Mouse (Mus musculus): Measurements from ENCODE around the gene Krt34.

Krt34 gene

GRCm38 (mm10) chr11:100041454-100041853 is at the start of gene Krt34:
Gene Krt34, minus strand, starts transcription at chr11:100041554.
- no peak for DNase-seq (ENCODE audit: low read depth, low spot score)

- DNase-seq (ENCODE audit: low read depth, low spot score): no peak
Measured at GRCm38 (mm10) chr11:100088378-100089025, 47.1 kb upstream of the Krt34 start.

GRCm38 (mm10) chr11:100087861-100088260 is 46.5 kb upstream of the Krt34 start, which contains the start of gene Krt32:
Gene Krt32, minus strand, starts transcription at chr11:100088226.
- DNase-seq (ENCODE audit: low read depth, low spot score): no peak

DNA sequence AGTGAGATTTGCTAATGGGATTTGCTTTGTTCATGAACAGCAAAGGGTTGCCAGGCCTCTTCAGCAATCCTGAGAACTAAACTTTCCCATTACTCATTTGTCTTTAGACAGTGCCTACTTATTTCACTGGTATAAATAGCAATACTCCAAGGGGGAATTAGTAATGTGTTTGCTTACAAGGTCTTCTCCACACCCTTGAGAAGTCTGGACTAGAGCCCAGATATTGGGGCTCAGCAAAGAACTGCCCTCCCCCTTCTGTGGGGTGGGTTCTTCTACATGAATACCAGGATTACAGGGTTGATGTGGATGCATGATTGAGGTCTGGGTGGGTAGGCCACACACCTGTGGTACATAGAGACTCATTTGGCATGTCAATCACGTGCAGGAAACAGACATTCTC is 32.5 kb upstream of the Krt34 start:
- no peak for DNase-seq (ENCODE audit: low read depth, low spot score)

DNA sequence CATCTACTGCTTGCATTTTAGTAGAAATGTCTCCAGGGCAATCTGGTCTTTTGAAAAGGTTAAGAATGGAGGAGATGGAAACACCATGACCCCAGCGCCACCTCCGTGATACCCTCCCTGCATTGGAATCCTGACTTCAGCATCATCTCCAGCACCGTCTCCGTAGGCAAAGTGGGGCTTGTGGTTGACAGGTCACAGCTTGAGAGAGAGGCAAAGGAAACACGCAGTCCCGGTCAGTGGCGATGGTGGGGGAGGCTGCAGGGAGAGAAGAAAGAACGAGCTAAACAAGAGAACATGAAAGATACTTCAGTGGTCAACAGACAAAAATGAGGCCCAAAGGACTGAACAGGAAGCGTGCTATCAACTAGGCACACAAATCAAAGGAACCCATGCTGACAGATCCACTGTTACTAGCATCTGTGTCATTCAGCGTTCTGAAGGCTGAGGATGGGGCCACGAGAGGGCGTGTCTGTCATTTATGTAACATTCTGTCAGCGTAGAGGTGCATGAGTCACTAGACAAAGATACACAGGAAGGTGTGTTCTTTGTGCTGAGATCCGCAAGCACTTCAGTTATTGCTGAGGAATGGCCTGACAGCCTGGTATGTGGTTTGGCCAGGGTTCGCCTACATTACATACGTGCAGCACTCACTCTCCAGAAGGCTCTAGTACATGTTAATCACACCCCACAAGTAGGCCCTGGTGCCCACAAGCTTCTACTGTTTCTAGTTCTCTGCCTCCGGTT is 26.1 kb upstream of the Krt34 start:
- peak; percentile 8 for DNase-seq (ENCODE audit: low read depth, low spot score)

DNA sequence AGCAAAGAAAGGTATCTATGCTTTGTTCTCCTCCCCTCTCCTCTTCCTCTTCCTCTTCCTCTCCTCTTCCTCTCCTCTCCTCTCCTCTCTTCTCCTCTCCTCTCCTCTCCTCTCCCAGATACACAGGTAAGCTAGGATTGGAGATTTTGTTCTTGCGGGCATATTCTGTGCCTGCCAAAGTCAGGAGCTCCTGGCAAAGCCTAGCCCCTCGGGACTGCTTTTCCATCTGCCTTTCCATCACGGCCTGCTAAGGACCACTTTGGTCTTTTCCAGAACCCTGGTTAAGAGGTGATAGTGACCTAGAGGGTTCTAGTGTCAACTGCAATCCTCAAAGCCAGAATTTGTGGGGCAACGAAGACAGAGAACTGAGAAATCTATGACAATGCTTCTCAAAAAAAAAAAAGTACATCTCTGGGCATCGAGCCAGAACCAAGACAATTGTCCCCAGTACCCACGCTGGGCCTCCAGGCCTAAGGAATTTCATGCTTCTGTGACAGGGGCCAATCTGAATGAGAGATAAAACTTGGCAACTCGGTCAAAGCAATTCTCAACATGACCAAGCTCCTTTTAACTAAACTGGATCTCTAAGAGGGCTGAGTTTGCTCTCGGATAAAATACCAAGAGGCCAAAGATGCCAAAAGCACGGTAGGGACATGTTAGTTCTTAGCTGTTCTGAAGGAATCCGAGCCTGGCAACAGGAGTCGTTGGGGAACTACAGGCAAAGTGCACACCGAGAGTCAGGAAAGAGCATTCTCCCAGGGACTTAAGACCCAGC is 25.1 kb upstream of the Krt34 start:
- DNase-seq (ENCODE audit: low read depth, low spot score): no peak

GRCm38 (mm10) chr11:100058875-100059274 is 17.5 kb upstream of the Krt34 start:
- peak; percentile 80 for DNase-seq (ENCODE audit: low read depth, low spot score)

- no peak for DNase-seq (ENCODE audit: low read depth, low spot score)
Measured at GRCm38 (mm10) chr11:100055686-100056655, 14.6 kb upstream of the Krt34 start.

- no peak for DNase-seq (ENCODE audit: low read depth, low spot score)
Measured at GRCm38 (mm10) chr11:100050451-100050850, 9.1 kb upstream of the Krt34 start, which contains the start of gene Krt31. Gene Krt31, minus strand, starts transcription at chr11:100050551.

GRCm38 (mm10) chr11:100047193-100047592 is 5.8 kb upstream of the Krt34 start:
- DNase-seq (ENCODE audit: low read depth, low spot score): no peak

DNA sequence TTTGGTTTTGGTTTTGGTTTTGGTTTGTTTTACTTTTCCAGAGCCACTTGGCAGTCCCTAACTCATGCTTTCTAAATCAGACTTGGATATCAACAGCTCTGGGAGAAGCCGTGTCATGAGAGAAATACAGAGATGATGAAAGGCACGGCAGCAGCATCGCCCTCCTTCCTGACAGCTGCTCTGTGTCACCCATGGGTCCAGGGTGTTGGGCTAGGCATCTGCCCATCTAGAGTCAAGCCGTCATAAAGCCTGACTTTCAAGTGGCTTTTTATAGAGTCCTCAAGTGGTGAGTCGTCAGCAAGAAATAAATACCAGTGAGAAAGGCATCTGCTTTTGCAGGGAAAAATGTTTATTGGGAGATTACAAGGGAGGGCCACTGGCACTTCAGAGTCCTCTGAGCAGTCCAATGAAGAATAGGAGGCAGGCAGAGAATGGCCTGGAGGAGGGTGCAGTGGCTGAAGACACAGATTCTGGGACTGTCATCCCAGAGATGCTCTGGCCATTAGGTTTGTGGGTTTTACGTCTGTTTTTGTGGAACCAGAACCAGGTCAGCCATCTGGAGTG is 5.0 kb upstream of the Krt34 start:
- no peak for DNase-seq (ENCODE audit: low read depth, low spot score)

DNA sequence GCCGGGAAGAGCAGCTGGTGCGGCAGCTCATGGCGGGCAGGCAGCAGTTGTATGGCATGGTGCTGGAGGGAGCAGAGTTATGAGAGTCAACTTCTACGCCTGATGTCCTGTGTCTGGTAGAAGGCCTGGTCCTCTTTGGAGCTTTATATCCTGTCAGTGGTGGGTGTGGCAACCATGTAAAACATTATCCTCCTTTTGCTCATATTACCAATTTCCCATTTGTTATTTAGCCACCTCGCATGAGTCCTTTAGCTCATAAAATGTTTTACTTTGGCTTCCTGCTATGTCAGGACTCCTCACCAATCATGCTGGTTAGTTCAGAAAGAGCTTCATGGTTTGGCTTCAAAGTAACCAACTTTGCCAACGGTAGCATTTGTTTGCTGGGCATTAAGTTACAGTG is 11.6 kb downstream of the Krt34 start, which contains the start of gene Krt33b:
Gene Krt33b (minus strand): TSS at position 101 of the 400 bp plus-strand sequence.
- no peak for DNase-seq (ENCODE audit: low read depth, low spot score)

- DNase-seq (ENCODE audit: low read depth, low spot score): no peak
Measured at GRCm38 (mm10) chr11:100021438-100021837, 19.9 kb downstream of the Krt34 start.

DNA sequence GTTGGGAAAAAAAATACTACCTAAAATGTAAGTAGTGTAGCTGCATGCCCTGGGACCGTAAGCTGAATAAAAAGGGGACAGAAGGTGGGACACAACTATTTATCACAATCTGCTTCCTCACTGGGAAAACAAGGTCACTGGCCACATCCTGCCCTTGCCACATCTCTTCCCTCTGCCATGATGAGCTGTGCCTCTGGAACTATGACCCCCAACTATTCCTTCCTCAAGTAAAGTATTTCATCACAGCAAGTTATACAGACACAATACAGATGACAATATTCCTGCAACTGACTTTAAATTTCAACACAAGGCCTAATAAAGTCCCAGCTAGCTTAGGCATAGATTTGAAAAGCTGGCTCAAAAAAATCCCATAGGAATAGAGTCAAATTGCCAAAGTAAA is 21.9 kb downstream of the Krt34 start:
- DNase-seq (ENCODE audit: low read depth, low spot score): no peak

DNA sequence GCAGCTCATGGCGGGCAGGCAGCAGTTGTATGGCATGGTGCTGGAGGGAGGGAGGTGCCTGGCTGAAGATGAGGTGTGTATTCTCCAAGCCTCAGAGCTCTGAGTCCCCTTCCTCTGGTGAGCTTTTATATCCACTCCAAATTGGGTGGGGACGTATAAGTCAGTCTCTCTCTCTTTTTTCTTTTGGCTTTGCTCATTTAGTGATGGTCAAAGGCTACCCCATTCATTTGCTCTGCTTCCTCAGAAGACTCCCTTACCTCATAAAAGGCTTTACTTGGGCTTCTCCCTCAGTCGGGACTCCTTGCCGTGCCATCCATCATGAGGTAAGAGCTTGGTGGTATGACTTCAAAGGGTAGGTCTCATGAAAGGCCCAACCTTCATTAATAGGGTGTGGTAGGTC is 25.2 kb downstream of the Krt34 start, which contains the start of gene Krt33a:
Gene Krt33a (minus strand): TSS at position 101 of the 400 bp plus-strand sequence.
- DNase-seq (ENCODE audit: low read depth, low spot score): no peak

- DNase-seq (ENCODE audit: low read depth, low spot score): no peak
Measured at GRCm38 (mm10) chr11:100013691-100014171, 27.6 kb downstream of the Krt34 start.

- no peak for DNase-seq (ENCODE audit: low read depth, low spot score)
Measured at GRCm38 (mm10) chr11:100010682-100011081, 30.7 kb downstream of the Krt34 start.

DNA sequence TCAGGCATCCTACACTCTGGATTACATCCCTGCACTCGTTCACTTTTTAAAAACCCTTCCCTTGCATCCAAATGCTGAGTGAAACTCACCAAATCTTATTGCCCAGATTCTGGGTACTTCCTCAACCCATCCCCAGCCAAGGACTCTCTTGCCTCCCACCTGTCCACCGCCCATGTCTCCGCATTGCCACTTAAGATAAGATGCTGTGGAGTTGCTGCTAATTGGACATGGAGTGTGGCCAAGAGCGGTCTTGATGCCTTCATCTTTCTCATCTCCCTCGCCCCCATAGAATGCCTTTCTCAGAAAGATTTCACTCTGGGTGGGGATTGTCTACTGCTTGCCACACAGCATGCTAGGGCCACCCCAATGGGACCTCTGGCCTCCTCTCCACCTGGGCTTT is 33.0 kb downstream of the Krt34 start:
- no peak for DNase-seq (ENCODE audit: low read depth, low spot score)

DNA sequence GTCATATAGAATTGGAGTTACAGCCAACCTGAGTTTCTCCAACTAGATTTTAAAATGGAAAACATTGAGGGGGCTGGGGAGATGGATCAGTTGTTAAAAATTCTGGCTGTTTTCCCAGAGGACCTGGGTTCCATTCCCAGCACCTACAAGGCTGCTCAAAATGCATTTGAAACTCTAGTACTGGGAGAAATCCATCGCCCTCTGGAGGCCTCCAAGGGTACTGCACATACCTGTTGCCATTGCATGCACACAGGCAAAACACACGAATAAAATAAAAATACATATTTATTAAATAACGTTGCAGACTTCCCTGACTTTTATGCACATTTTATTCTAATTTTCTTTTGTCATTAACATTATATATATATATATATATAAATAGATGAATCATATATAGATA is 34.7 kb downstream of the Krt34 start:
- peak; percentile 52 for DNase-seq (ENCODE audit: low read depth, low spot score)

GRCm38 (mm10) chr11:100005905-100006304 is 35.4 kb downstream of the Krt34 start:
- DNase-seq (ENCODE audit: low read depth, low spot score): no peak

Measured in ZHBTc4 (cell line).